Mouse (Mus musculus) ES-Bruce4 (cell line): ENCODE data around the gene Akap2.

Experiments used
- CTCF ChIP-seq: IDR thresholded peaks from one replicate; pipeline ENCODE4 v1.8.1; 2011; ENCODE audit warnings: low read depth, low read length
- EP300 ChIP-seq: IDR thresholded peaks from 2 replicates; pipeline ENCODE4 v1.6.1; 2011; ENCODE audit warnings: low read depth, low read length; ENCODE audit not compliant: insufficient read depth
- POLR2A ChIP-seq: IDR thresholded peaks from one replicate; pipeline ENCODE4 v1.8.1; 2011; ENCODE audit warnings: low read length; ENCODE audit not compliant: insufficient read depth

DNA sequence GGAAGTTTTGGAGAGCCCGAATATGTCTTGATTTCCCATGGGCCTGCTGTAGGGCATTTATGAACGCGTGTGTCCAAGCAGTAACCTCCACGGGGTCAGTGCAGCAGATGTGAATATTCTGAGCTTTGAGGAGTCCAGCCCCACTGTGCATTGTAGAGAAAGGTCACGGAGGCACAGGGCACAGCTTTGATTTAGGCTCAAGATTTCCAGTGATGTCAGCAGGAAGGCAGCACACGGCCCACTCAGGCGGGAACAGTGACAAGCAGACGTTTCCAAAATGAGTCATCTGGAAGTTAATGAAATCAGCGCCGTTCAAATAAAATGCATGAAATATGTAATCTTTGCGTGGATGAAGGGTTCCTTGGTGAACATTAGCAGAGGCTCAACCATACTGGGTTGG is 40.5 kb downstream of the Akap2 start:
- no peak for TF ChIP-seq CTCF
- TF ChIP-seq POLR2A = no peak
- no peak for TF ChIP-seq EP300
